Mouse (Mus musculus): Measurements from ENCODE around the gene Gm17482. TPM values are rescaled to one million over a fixed set of nuclear protein-coding genes. Genes with fewer than 3 reads are reported as not detected.
"Not testable (repeated sequence)": the region's sequence is repeated elsewhere in the genome, so short reads cannot be mapped to it uniquely, and the experiment has no call there.

Gm17482 gene
- polyA plus RNA-seq, 1 experiment from 2014 or later, result not detected

DNA sequence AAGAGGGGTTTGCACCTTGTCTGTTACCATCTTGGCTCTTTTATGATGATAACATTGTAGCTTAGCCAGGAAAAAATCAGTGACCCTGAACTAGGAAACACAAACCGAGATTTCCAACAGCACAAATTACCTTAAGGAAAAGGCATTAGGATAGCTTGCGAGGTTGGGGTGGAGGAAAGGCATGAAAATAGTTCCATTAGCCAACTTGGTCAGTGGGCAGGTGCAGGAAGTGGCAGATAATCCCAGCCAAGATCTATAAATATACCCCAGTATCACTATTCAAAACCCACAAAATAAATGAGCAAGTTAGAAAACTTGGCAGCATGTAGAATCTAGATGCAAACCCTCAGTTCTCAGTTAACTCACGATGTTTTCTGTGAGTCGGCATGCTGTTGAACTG, 4.7 kb downstream of the Gm17482 start:
- ATAC-seq (replicated peaks; ENCODE audit: low FRiP score, low read depth), result no peak
- Histone ChIP-seq H3K4me3 (replicated peaks; ENCODE audit: low read depth, low read length) (no peak overlapping the region), H3K4me2 (ENCODE audit: low read length) (no peak overlapping the region), H3K4me1 (replicated peaks; ENCODE audit: insufficient read depth, low read length) (no peaks in the 10 kb centered on the region), H3K36me3 (ENCODE audit: insufficient read depth, low read length) (no peaks in the 10 kb centered on the region), H3K27ac (no peak overlapping the region), H3K9ac (ENCODE audit: low read depth, low read length) (no peak overlapping the region), H3K27me3 (ENCODE audit: insufficient read depth, low read length) (no peaks in the 10 kb centered on the region), H3K9me3 (replicated peaks; ENCODE audit: low read length) (no peaks in the 10 kb centered on the region)
- no peak for DNase-seq (ENCODE audit: low spot score)
- no peak for TF ChIP-seq CTCF (IDR thresholded peaks at IDR 0.05; ENCODE audit: low read depth)
- 51% methylated on average over 4 of the region's 4 CpGs for WGBS

- Histone ChIP-seq H3K36me3 (ENCODE audit: insufficient read depth, low read length) (no peaks in the 10 kb centered on the region), H3K9ac (ENCODE audit: low read depth, low read length) (no peak overlapping the region), H3K9me3 (replicated peaks; ENCODE audit: low read length) (no peaks in the 10 kb centered on the region), H3K4me3 (replicated peaks; ENCODE audit: low read depth, low read length) (no peak overlapping the region), H3K27ac (no peak overlapping the region), H3K4me2 (ENCODE audit: low read length) (no peak overlapping the region), H3K4me1 (replicated peaks; ENCODE audit: insufficient read depth, low read length) (no peaks in the 10 kb centered on the region), H3K27me3 (ENCODE audit: insufficient read depth, low read length) (no peaks in the 10 kb centered on the region)
- ATAC-seq (replicated peaks; ENCODE audit: low FRiP score, low read depth) (no peak), DNase-seq (ENCODE audit: low spot score) (no peak)
- WGBS, result 59% methylated on average over 1 of the region's 1 CpGs
- no peak for TF ChIP-seq CTCF (IDR thresholded peaks at IDR 0.05; ENCODE audit: low read depth)
Measured at GRCm38 (mm10) chr6:115232562-115232961, 5.4 kb downstream of the Gm17482 start.

DNA sequence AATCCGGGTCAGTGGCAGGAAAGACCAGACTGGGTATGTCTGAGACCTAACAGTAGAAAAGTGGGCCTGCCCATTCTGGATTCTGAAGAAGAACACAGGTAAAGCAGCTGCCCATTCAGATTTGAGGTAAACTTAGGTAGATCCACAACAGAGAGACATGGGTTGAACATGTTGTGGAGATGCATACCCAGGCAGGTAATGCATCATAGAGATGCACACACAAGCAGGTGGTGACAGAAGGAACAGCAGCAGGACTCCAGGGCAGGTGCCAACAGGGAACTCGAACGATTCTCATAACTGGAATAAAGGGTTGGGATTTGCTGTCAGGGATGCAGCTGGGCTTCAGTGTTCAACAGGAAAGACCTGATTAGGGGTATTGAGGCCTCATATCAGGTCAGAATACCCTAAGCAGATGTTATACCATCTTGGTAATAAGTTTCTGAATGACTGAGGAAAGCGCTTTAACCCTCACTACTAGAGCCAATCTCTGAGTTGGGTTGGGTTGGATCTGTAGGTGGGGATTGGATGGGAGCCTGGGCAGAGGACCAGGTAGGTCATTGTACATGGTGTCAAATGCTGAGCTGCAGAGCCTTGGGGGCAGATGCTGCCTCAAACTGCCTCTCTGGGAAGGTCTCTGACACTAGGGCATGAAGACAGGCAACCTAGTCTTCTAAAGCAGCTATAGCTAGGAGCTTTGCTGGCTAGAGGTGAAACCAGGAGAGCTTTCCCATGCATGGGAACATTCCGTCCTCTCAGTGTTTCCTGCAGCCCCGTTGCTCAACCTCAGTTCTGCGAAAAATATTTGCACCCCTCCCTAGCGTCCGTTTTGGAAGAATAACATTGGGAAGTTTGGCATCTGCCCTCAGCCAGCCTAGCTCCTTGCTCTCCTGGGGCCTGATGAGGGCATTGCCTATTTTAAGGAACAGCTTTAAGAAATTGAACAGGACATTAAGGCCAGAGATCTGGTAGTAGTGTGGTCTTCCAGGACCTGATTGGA, 11.2 kb downstream of the Gm17482 start:
- no peak overlapping the region for H3K4me3 ChIP-seq (replicated peaks; ENCODE audit: low read depth, low read length)
- no peaks in the 10 kb centered on the region for H3K36me3 ChIP-seq (ENCODE audit: insufficient read depth, low read length)
- H3K4me1 ChIP-seq (replicated peaks; ENCODE audit: insufficient read depth, low read length), result 0 out of 2 replicates have a peak, but pooled peaks cover 3% of the 10 kb centered on the region
- 81% methylated on average over 9 of the region's 9 CpGs for WGBS
- H3K9ac ChIP-seq (ENCODE audit: low read depth, low read length), result no peak overlapping the region
- TF ChIP-seq CTCF (IDR thresholded peaks at IDR 0.05; ENCODE audit: low read depth), result no peak
- DNase-seq (ENCODE audit: low spot score), result no peak
- no peak overlapping the region for H3K4me2 ChIP-seq (ENCODE audit: low read length)
- no peak overlapping the region for H3K27ac ChIP-seq
- no peaks in the 10 kb centered on the region for H3K9me3 ChIP-seq (replicated peaks; ENCODE audit: low read length)
- no peaks in the 10 kb centered on the region for H3K27me3 ChIP-seq (ENCODE audit: insufficient read depth, low read length)
- ATAC-seq (replicated peaks; ENCODE audit: low FRiP score, low read depth), result no peak

GRCm38 (mm10) chr6:115239335-115239734, 12.2 kb downstream of the Gm17482 start:
- Histone ChIP-seq H3K4me2 (ENCODE audit: low read length) (no peak overlapping the region), H3K4me1 (replicated peaks; ENCODE audit: insufficient read depth, low read length) (0 out of 2 replicates have a peak, but pooled peaks cover 3% of the 10 kb centered on the region), H3K9ac (ENCODE audit: low read depth, low read length) (no peak overlapping the region), H3K27ac (no peak overlapping the region), H3K27me3 (ENCODE audit: insufficient read depth, low read length) (no peaks in the 10 kb centered on the region), H3K4me3 (replicated peaks; ENCODE audit: low read depth, low read length) (no peak overlapping the region), H3K36me3 (ENCODE audit: insufficient read depth, low read length) (no peaks in the 10 kb centered on the region), H3K9me3 (replicated peaks; ENCODE audit: low read length) (no peaks in the 10 kb centered on the region)
- TF ChIP-seq CTCF (IDR thresholded peaks at IDR 0.05; ENCODE audit: low read depth), result no peak
- ATAC-seq (replicated peaks; ENCODE audit: low FRiP score, low read depth), result no peak
- WGBS, result 76% methylated on average over 7 of the region's 7 CpGs
- DNase-seq (ENCODE audit: low spot score), result no peak

- H3K4me3 ChIP-seq (replicated peaks; ENCODE audit: low read depth, low read length); H3K27me3 ChIP-seq (ENCODE audit: insufficient read depth, low read length); H3K4me1 ChIP-seq (replicated peaks; ENCODE audit: insufficient read depth, low read length); ATAC-seq (replicated peaks; ENCODE audit: low FRiP score, low read depth); H3K27ac ChIP-seq; H3K9me3 ChIP-seq (replicated peaks; ENCODE audit: low read length); H3K9ac ChIP-seq (ENCODE audit: low read depth, low read length); H3K36me3 ChIP-seq (ENCODE audit: insufficient read depth, low read length): not testable (repeated sequence)
- WGBS, result 23% methylated on average over 2 of the region's 2 CpGs
- H3K4me2 ChIP-seq (ENCODE audit: low read length), result 0 out of 2 replicates have a peak overlapping the region, but pooled peaks have one; percentile 18
- peak; percentile 15 for DNase-seq (ENCODE audit: low spot score)
Measured at GRCm38 (mm10) chr6:115240431-115240830, 13.3 kb downstream of the Gm17482 start.

- ATAC-seq (replicated peaks; ENCODE audit: low FRiP score, low read depth), result no peak
Measured at GRCm38 (mm10) chr6:115241131-115241699, 14.1 kb downstream of the Gm17482 start.

More at GRCm38 (mm10) chr6:115241131-115241699, 14.1 kb downstream of the Gm17482 start:
- peak overlapping the region; percentile 18; the same call in 1 of the 2 replicates for H3K4me2 ChIP-seq (ENCODE audit: low read length)
- no peak overlapping the region for H3K27ac ChIP-seq
- no peaks in the 10 kb centered on the region for H3K9me3 ChIP-seq (replicated peaks; ENCODE audit: low read length)
- H3K4me1 ChIP-seq (replicated peaks; ENCODE audit: insufficient read depth, low read length), result 0 out of 2 replicates have a peak, but pooled peaks cover 3% of the 10 kb centered on the region
- H3K27me3 ChIP-seq (ENCODE audit: insufficient read depth, low read length), result no peaks in the 10 kb centered on the region
- H3K4me3 ChIP-seq (replicated peaks; ENCODE audit: low read depth, low read length), result no peak overlapping the region
- 62% methylated on average over 3 of the region's 3 CpGs for WGBS
- H3K9ac ChIP-seq (ENCODE audit: low read depth, low read length), result no peak overlapping the region
- no peak for TF ChIP-seq CTCF (IDR thresholded peaks at IDR 0.05; ENCODE audit: low read depth)
- H3K36me3 ChIP-seq (ENCODE audit: insufficient read depth, low read length), result no peaks in the 10 kb centered on the region
- no peak for DNase-seq (ENCODE audit: low spot score)
